Mouse (Mus musculus) liver, embryonic 14.5 days (tissue): ENCODE results near the gene Rdh7. TPM values are rescaled to one million over a fixed set of nuclear protein-coding genes. Genes with fewer than 3 reads are reported as not detected.

ENCODE experiments used
- ATAC-seq: fragments of 200-750 bp; cut with Nextera tagmentation; 2 replicates; pipeline ENCODE4 v1.8.0; 2017; ENCODE audit warnings: moderate number of reproducible peaks, mild to moderate bottlenecking, moderate library complexity; ENCODE audit not compliant: insufficient read depth
- DNase-seq, 3 experiments: peaks; one replicate each; pipeline ENCODE4 v3.0.0-alpha.2; 2012 to 2013; ENCODE audit warnings: low read depth in 3 of 3, low spot score in 3 of 3
- H3K27ac ChIP-seq: fragments of 300-500 bp; sonication (generic); 2 replicates; pipeline ENCODE4 v1.5.1; 2014; ENCODE audit warnings: moderate library complexity, mild to moderate bottlenecking, control low read depth, inconsistent platforms
- H3K27me3 ChIP-seq: fragments of 300-500 bp; sonication (generic); 2 replicates; pipeline ENCODE4 v1.6.1; 2014; ENCODE audit warnings: mild to moderate bottlenecking, low read length, moderate library complexity; ENCODE audit not compliant: control insufficient read depth, insufficient read depth
- H3K36me3 ChIP-seq: fragments of 300-500 bp; sonication (generic); replicated peaks from 2 replicates; pipeline ENCODE4 v1.6.1; 2014; ENCODE audit warnings: low read depth; ENCODE audit not compliant: control insufficient read depth, insufficient read depth
- H3K4me1 ChIP-seq, 2 experiments: fragments of 200-500 bp in 1 of 2; fragments of 300-500 bp in 1 of 2; sonication (generic) in 1 of 2; replicated peaks; 2 replicates each; pipeline ENCODE4 v1.6.1; 2012 to 2014; ENCODE audit warnings: antibody characterized with exemption in 1 of 2, inconsistent platforms in 1 of 2, low read length in 1 of 2; ENCODE audit not compliant: control insufficient read depth in 2 of 2, insufficient read depth in 2 of 2
- H3K4me2 ChIP-seq: fragments of 300-500 bp; sonication (generic); 2 replicates; pipeline ENCODE4 v1.6.1; 2014; ENCODE audit warnings: low read depth, mild to moderate bottlenecking, control low read depth, moderate library complexity
- H3K4me3 ChIP-seq, 2 experiments: fragments of 200-500 bp in 1 of 2; fragments of 300-500 bp in 1 of 2; sonication (generic) in 1 of 2; 2 replicates each; pipeline ENCODE4 v1.5.1; 2012 to 2014; ENCODE audit warnings: low read depth in 2 of 2, low read length in 2 of 2, mild to moderate bottlenecking in 2 of 2, control low read depth in 1 of 2, inconsistent platforms in 1 of 2, moderate library complexity in 1 of 2; ENCODE audit not compliant: insufficient read depth in 1 of 2
- H3K9ac ChIP-seq: fragments of 300-500 bp; sonication (generic); replicated peaks from 2 replicates; pipeline ENCODE4 v1.6.1; 2014; ENCODE audit warnings: mild to moderate bottlenecking, control low read depth, moderate library complexity
- H3K9me3 ChIP-seq: fragments of 300-500 bp; sonication (generic); 2 replicates; pipeline ENCODE4 v1.6.1; 2016; ENCODE audit warnings: low read length, mixed read lengths; ENCODE audit not compliant: control insufficient read depth
- CTCF ChIP-seq: IDR thresholded peaks from 2 replicates; pipeline ENCODE4 v1.5.1; 2016; ENCODE audit warnings: antibody characterized with exemption, low read depth, control low read depth
- EP300 ChIP-seq: IDR thresholded peaks from 2 replicates; pipeline ENCODE4 v1.6.1; 2016; ENCODE audit warnings: antibody characterized with exemption, low read depth
- WGBS: fragments of 180-500 bp; shearing (Covaris S2); extraction: QIAGEN DNeasy Blood & Tissue Kit; methylation state at CpG from one replicate; pipeline ENCODE4 v1.1.7; 2014; ENCODE audit not compliant: insufficient replicate concordance; 5-methylcytosine and 5-hydroxymethylcytosine counted together
- polyA plus RNA-seq, 2 experiments: library from polyadenylated mRNA; depleted of rRNA in 1 of 2; stranded (reverse) in 1 of 2; unstranded in 1 of 2; fragments of >200 nt; fragmentation: Nextera tagmentation in 1 of 2; extraction: Ambion mirVana in 1 of 2; gene quantifications; 2 replicates each; pipeline versions ENCODE4 v1.2.1 to v1.2.3; 2012 to 2014

The Rdh7 gene
- polyA plus RNA-seq (2012; rRNA removed) (0.92 and 1.1 TPM in 2 replicates), polyA plus RNA-seq (2014; fragmentation: Nextera tagmentation; extraction: Ambion mirVana) (1.9 and 2.0 TPM in 2 replicates)

DNA sequence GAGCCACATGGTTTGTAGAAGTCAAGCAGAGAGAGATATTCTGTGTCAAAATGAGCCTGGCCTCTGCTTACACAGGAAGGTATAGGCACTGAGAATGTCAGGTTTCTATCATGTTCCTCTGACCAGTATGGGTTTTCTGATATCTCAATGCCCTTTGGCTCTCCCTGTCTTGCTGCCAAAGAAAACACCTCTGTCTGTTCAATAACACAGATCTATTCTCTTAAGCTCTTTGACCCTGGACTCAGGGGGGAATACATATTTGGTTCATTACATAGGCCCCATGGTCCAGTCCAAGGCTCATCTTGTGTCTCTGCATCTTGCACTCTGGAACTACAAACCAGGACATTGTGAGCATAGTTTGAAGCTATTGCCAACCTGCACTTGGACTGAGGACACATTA, at the start of gene Rdh7:
TSS of gene Rdh7 (minus strand) at position 213 of the 400 bp plus-strand sequence.
- Histone ChIP-seq H3K9ac (no peak within 1 kb of the TSS), H3K27ac (no peak within 1 kb of the TSS)

DNA sequence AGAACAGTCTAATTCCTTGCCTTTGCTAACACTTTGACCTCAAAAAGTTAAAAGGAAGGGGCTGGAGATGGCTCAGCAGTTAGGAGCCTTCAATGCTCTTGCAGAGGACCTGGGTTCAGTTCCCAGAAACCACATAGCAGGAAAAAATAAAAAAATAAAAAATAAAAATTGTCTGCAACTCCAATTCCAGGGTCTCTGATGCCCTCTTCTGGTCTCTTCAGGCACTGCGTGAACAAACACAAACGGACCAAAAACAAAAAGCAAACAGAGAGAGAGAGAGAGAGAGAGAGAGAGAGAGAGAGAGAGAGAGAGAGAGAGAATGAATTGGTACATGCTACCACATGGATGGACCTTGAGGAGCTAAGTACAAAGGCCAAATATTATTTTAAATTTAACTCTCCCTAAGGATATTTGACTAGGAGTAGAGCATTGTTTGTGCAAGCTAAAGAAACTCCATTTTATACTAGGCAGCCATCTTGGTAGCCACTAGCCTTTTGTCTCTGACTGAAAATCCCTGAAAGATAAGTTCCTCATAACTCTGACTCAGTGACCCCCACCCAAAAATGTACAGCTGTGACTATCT, 48.9 kb upstream of the Rdh7 start:
- Histone ChIP-seq H3K9me3 (no peaks in the 10 kb centered on the region), H3K36me3 (no peaks in the 10 kb centered on the region), H3K4me3 (no peak overlapping the region), H3K9ac (no peak overlapping the region), H3K4me1 (peaks cover 0 to 2% of the 10 kb centered on the region in 2 experiments; a peak in 1 of 4 replicates), H3K27me3 (no peaks in the 10 kb centered on the region), H3K4me2 (no peak overlapping the region), H3K27ac (no peak overlapping the region)
- no peak for ATAC-seq
- peak in 1 of 3 experiments; percentile 19 for DNase-seq
- WGBS: 0% methylated on average over 2 of the region's 2 CpGs
- TF ChIP-seq CTCF (peak; percentile 39), EP300 (no peak)

More for the DNA sequence above, at the start of gene Rdh7:
- no peak within 1 kb of the TSS for H3K4me3 ChIP-seq
- H3K4me1 ChIP-seq: 0 out of 4 replicates have a peak, but pooled peaks cover 0 to 3% of the 10 kb centered on the region in 2 experiments
- no peaks in the 10 kb centered on the region for H3K9me3 ChIP-seq
- ATAC-seq (no peak), DNase-seq (no peak)
- H3K4me2 ChIP-seq: no peak within 1 kb of the TSS
- H3K36me3 ChIP-seq: no peaks in the 10 kb centered on the region
- TF ChIP-seq CTCF: no peak
- TF ChIP-seq EP300: no peak
- H3K27me3 ChIP-seq: no peaks in the 10 kb centered on the region

DNA sequence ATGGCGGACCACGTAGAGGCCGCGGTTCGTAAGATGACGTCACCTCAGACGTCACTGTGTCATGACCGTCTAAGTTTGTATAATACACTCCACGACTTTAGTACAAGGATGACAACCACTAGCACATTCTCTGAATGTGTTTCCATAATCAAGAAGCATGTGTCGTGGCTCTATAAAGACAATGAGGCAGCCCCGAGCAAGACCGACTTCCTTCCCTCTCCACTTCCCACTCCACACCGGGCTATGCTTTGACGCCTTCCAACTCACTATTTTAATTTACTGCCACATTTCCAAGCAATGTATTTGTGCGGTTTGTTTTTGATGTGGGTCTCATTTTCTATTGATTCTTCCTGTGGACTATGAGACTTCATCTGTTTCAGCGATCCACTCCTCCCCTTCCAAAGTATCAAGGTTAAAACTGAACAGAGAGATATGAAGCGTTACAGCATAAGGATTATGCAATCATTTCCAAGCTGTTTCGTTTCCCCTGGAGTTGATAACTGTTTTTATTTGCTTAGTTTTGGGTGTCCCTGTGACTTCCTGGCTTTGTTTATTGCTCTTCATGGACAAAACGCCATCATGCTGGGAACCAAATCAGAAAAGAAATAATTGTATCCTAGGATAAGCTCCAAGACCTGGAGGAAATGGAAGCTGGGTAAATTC, 48.3 kb upstream of the Rdh7 start:
- ATAC-seq: no peak
- Histone ChIP-seq H3K4me1 (peaks cover 0 to 2% of the 10 kb centered on the region in 2 experiments; a peak in 1 of 4 replicates), H3K4me2 (no peak overlapping the region), H3K4me3 (no peak overlapping the region), H3K36me3 (no peaks in the 10 kb centered on the region), H3K27me3 (no peaks in the 10 kb centered on the region), H3K9me3 (no peaks in the 10 kb centered on the region), H3K9ac (no peak overlapping the region), H3K27ac (no peak overlapping the region)
- no peak for TF ChIP-seq EP300
- TF ChIP-seq CTCF: no peak
- DNase-seq: no peak
- 59% methylated on average over 19 of the region's 19 CpGs for WGBS

DNA sequence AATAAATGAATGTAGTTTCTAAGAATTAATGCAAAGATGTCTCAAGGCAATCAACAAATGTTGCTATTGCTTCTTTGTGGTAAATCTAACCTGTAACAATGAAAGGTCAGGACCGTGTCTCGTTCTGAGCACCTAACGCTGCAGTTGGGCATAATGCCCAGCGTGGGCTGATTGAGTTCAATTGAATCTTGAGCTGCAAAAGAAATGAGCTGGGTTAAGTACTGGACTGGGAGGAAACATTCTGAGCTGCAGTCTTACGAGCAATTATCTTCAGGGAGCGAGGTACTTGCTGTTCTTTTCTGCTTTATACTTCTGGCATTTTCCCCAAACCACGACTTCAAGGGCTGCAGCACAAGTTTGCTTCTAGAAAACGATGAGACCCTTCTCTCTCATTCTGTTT, 47.7 kb upstream of the Rdh7 start:
- Histone ChIP-seq H3K9me3 (no peaks in the 10 kb centered on the region), H3K9ac (no peak overlapping the region), H3K4me1 (peaks cover 0 to 2% of the 10 kb centered on the region in 2 experiments; a peak in 1 of 4 replicates), H3K36me3 (no peaks in the 10 kb centered on the region), H3K4me3 (no peak overlapping the region), H3K27ac (no peak overlapping the region), H3K4me2 (no peak overlapping the region), H3K27me3 (no peaks in the 10 kb centered on the region)
- WGBS: 75% methylated on average over 8 of the region's 8 CpGs
- ATAC-seq (no peak), DNase-seq (no peak)
- TF ChIP-seq CTCF (no peak), EP300 (no peak)

DNA sequence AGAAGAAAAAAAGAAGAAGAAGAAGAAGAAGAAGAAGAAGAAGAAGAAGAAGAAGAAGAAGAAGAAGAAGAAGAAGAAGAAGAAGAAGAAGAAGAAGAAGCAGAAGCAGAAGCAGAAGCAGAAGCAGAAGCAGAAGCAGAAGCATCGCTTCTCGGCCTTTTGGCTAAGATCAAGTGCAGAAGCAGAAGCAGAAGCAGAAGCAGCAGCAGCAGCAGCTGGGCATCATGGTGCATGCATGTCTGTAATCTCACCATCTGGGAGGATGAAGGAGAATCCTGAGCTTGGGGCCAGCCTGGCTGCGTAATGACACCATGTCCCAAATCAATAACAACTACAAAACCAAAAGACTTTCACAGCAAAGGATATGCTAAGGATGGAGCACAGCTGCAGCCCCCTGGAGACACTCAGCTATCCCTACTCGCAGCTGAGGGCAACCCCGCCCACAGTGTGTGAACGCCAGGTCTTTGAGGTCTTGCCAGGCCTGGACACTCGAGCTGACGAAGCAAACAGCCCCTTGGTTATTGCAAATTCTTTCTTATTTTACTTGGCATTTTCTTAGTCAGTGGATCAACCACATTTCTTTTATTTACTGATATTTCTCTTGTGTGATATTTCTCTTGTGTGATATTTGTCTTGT, 43.8 kb upstream of the Rdh7 start:
- no peaks in the 10 kb centered on the region for H3K27me3 ChIP-seq
- no peak overlapping the region for H3K4me3 ChIP-seq
- no peaks in the 10 kb centered on the region for H3K36me3 ChIP-seq
- DNase-seq (no peak), ATAC-seq (no peak)
- no peak overlapping the region for H3K4me2 ChIP-seq
- peaks cover 0 to 2% of the 10 kb centered on the region in 2 experiments; a peak in 1 of 4 replicates for H3K4me1 ChIP-seq
- no peak for TF ChIP-seq EP300
- no peak for TF ChIP-seq CTCF
- no peaks in the 10 kb centered on the region for H3K9me3 ChIP-seq
- WGBS: 49% methylated on average over 8 of the region's 8 CpGs
- H3K27ac ChIP-seq: no peak overlapping the region
- H3K9ac ChIP-seq: no peak overlapping the region
